Mouse (Mus musculus): Measurements from ENCODE around the gene M6pr. TPM values are rescaled to one million over a fixed set of nuclear protein-coding genes. Genes with fewer than 3 reads are reported as not detected.

M6pr gene
- polyA plus RNA-seq, 1 experiment from 2014 or later, result 105 TPM

DNA sequence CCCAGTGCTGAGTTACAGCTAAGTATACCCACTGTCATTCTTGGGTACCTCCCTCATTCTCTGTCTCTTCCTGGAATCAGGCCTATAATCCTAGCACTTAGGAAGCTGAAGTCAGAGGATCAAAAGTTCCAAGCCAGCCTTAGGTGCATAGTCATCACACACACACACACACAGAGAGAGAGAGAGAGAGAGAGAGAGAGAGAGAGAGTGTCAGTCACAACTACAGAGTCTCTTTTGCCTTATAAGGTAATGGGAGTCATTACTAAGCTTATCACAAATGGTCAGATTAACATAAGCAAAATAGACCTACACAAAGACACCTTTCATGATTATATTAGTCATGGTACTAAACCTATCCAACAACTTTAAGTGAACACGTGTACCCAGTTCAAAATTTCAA, 19.2 kb upstream of the M6pr start:
- Histone ChIP-seq H3K36me3 (no peaks in the 10 kb centered on the region), H3K27me3 (no peaks in the 10 kb centered on the region), H3K4me1 (replicated peaks) (no peaks in the 10 kb centered on the region), H3K4me3 (replicated peaks) (no peak overlapping the region), H3K9ac (no peak overlapping the region), H3K4me2 (no peak overlapping the region), H3K9me3 (replicated peaks) (no peaks in the 10 kb centered on the region), H3K27ac (no peak overlapping the region)
- WGBS (ENCODE audit: insufficient replicate concordance), result 50% methylated on average over 1 of the region's 1 CpGs
- ATAC-seq (ENCODE audit: low read depth) (no peak), DNase-seq (no peak)

- no peaks in the 10 kb centered on the region for H3K9me3 ChIP-seq (replicated peaks)
- no peak for DNase-seq
- no peak overlapping the region for H3K27ac ChIP-seq
- no peak for ATAC-seq (ENCODE audit: low read depth)
- H3K4me2 ChIP-seq, result no peak overlapping the region
- H3K4me3 ChIP-seq (replicated peaks), result no peak overlapping the region
- H3K9ac ChIP-seq, result no peak overlapping the region
- WGBS (ENCODE audit: insufficient replicate concordance), result 27% methylated on average over 3 of the region's 3 CpGs
- no peaks in the 10 kb centered on the region for H3K36me3 ChIP-seq
- H3K27me3 ChIP-seq, result no peaks in the 10 kb centered on the region
- no peaks in the 10 kb centered on the region for H3K4me1 ChIP-seq (replicated peaks)
Measured at GRCm38 (mm10) chr6:122290253-122290652, 18.3 kb upstream of the M6pr start.

DNA sequence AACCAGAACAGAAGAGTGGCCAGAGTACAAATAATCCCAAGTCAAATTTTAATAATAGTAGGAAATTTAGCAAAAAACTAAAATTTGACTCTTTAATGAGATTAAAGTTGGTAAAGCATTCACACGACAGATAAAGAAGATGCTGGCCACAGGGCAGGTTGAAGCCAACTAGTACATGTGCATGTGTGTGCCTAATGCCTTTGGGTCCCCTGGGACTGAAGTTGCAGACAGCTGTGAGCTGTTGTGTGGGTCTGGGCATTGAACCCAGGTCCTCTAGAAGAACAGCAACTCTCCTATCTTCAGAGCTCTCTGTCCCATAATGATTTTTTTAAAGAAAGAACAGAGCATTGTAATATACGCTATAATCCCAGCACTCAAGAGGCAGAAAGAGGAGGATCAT, 17.3 kb upstream of the M6pr start:
- no peaks in the 10 kb centered on the region for H3K9me3 ChIP-seq (replicated peaks)
- no peaks in the 10 kb centered on the region for H3K36me3 ChIP-seq
- ATAC-seq (ENCODE audit: low read depth) (no peak), DNase-seq (no peak)
- no peaks in the 10 kb centered on the region for H3K27me3 ChIP-seq
- no peak overlapping the region for H3K9ac ChIP-seq
- H3K27ac ChIP-seq, result no peak overlapping the region
- H3K4me2 ChIP-seq, result no peak overlapping the region
- no peaks in the 10 kb centered on the region for H3K4me1 ChIP-seq (replicated peaks)
- 60% methylated on average over 2 of the region's 2 CpGs for WGBS (ENCODE audit: insufficient replicate concordance)
- H3K4me3 ChIP-seq (replicated peaks), result no peak overlapping the region

DNA sequence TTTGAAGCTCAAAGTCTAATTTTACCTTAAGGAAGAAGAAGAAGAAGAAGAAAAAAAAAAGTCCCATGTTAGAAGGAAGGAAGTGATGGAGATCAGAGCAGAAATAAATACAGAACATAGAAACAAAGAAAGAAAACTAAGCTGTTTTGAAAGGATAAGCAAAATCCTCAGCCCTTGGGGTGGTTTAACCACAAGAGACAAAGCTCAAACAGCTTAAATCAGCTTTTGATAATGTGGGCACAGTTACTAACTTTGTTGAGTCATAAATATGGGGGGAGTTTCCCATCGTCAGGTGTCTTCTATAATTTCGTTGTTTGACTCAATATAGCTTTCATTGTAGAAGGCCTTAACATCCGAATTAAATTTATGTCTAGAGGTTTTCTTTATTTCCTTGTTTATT, 16.8 kb upstream of the M6pr start:
- no peak for DNase-seq
- ATAC-seq (ENCODE audit: low read depth), result no peak
- no peaks in the 10 kb centered on the region for H3K27me3 ChIP-seq
- H3K36me3 ChIP-seq, result no peaks in the 10 kb centered on the region
- H3K9me3 ChIP-seq (replicated peaks), result no peaks in the 10 kb centered on the region
- H3K4me3 ChIP-seq (replicated peaks), result no peak overlapping the region
- H3K27ac ChIP-seq, result no peak overlapping the region
- H3K4me2 ChIP-seq, result no peak overlapping the region
- no peaks in the 10 kb centered on the region for H3K4me1 ChIP-seq (replicated peaks)
- H3K9ac ChIP-seq, result no peak overlapping the region
- WGBS (ENCODE audit: insufficient replicate concordance), result 50% methylated on average over 3 of the region's 3 CpGs

DNA sequence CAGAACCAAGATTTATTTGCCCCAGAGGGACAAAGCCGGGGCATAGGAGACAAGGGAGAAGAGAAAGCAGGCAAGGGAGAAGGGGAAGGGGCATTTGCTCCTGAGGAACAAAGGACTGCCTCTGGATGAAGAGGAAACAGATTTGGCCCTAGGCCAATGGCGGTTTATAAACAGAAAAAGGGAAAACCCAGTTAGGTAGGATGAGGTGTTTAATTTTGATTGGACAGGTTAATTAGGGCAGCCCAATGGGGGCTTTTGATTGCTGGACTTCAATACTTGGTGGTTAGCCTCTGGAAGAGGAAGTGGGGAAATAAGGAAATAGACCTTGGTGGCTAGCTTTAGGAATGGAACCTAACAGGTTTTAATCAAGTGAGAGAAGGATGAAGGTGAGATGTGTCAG, 16.3 kb upstream of the M6pr start:
- no peaks in the 10 kb centered on the region for H3K9me3 ChIP-seq (replicated peaks)
- no peak overlapping the region for H3K27ac ChIP-seq
- no peak overlapping the region for H3K4me3 ChIP-seq (replicated peaks)
- no peak for DNase-seq
- 54% methylated on average over 2 of the region's 2 CpGs for WGBS (ENCODE audit: insufficient replicate concordance)
- H3K4me2 ChIP-seq, result no peak overlapping the region
- H3K27me3 ChIP-seq, result no peaks in the 10 kb centered on the region
- no peak for ATAC-seq (ENCODE audit: low read depth)
- H3K4me1 ChIP-seq (replicated peaks), result peaks cover 3% of the 10 kb centered on the region; the same call in 1 of the 2 replicates
- H3K36me3 ChIP-seq, result no peaks in the 10 kb centered on the region
- H3K9ac ChIP-seq, result no peak overlapping the region

DNA sequence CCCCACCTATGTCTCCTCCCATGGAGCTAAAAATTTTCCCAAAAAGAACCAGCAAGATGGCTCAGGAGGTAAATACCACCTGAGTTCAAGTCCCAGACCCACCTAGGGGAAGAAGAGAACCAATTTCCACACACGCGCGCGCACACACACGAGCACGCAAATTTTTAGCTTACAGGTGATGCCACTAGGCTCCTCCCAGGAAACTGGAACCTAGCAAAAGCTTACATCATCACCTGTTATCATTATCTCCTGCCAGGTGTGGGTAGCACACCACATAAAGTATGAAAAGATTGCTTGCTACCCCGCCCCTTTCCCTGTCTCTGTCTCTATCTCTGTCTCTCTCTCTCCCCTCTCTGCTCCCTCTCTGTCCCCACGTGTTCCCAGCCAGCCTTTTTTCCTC, 15.4 kb upstream of the M6pr start:
- no peak for DNase-seq
- Histone ChIP-seq H3K27ac (no peak overlapping the region), H3K27me3 (no peaks in the 10 kb centered on the region), H3K4me2 (no peak overlapping the region), H3K4me1 (replicated peaks) (peaks cover 12% of the 10 kb centered on the region), H3K4me3 (replicated peaks) (no peak overlapping the region), H3K9ac (no peak overlapping the region), H3K36me3 (no peaks in the 10 kb centered on the region), H3K9me3 (replicated peaks) (no peaks in the 10 kb centered on the region)
- no peak for ATAC-seq (ENCODE audit: low read depth)
- 80% methylated on average over 8 of the region's 8 CpGs for WGBS (ENCODE audit: insufficient replicate concordance)

DNA sequence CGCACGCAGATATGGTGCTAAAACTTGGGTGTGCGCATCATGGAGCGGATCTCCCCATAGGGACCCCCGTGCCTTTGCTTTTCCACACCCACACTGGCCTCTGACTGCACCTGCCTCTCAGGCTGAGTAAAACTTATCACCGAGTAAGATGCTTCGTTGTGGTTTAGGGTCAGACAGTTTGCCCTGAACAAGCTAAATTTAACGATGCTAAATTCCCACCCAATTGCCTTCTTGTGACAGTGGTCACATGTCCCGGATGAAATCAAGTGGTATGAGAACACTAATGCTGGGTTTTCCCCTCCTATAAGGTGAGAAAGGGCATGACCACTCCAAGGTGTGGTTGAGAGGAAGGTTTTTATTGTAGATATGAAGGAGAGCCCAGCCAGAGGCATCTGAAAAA, 14.7 kb upstream of the M6pr start:
- no peaks in the 10 kb centered on the region for H3K9me3 ChIP-seq (replicated peaks)
- H3K9ac ChIP-seq, result no peak overlapping the region
- no peak overlapping the region for H3K4me2 ChIP-seq
- ATAC-seq (ENCODE audit: low read depth) (no peak), DNase-seq (no peak)
- WGBS (ENCODE audit: insufficient replicate concordance), result 51% methylated on average over 9 of the region's 9 CpGs
- no peak overlapping the region for H3K27ac ChIP-seq
- H3K36me3 ChIP-seq, result no peaks in the 10 kb centered on the region
- no peaks in the 10 kb centered on the region for H3K27me3 ChIP-seq
- H3K4me3 ChIP-seq (replicated peaks), result no peak overlapping the region
- H3K4me1 ChIP-seq (replicated peaks), result peaks cover 12% of the 10 kb centered on the region

- 43% methylated on average over 3 of the region's 3 CpGs for WGBS (ENCODE audit: insufficient replicate concordance)
- H3K9me3 ChIP-seq (replicated peaks), result no peaks in the 10 kb centered on the region
Measured at GRCm38 (mm10) chr6:122294290-122294689, 14.2 kb upstream of the M6pr start.

GRCm38 (mm10) chr6:122295242-122295641, 13.3 kb upstream of the M6pr start:
- Histone ChIP-seq H3K9ac (no peak overlapping the region), H3K9me3 (replicated peaks) (no peaks in the 10 kb centered on the region), H3K27ac (no peak overlapping the region), H3K36me3 (no peaks in the 10 kb centered on the region), H3K4me3 (replicated peaks) (no peak overlapping the region), H3K4me1 (replicated peaks) (peaks cover 12% of the 10 kb centered on the region), H3K27me3 (no peaks in the 10 kb centered on the region), H3K4me2 (no peak overlapping the region)
- ATAC-seq (ENCODE audit: low read depth) (no peak), DNase-seq (no peak)
- 41% methylated on average over 9 of the region's 9 CpGs for WGBS (ENCODE audit: insufficient replicate concordance)

More at GRCm38 (mm10) chr6:122294290-122294689, 14.2 kb upstream of the M6pr start:
- no peaks in the 10 kb centered on the region for H3K36me3 ChIP-seq
- no peak overlapping the region for H3K9ac ChIP-seq
- peaks cover 12% of the 10 kb centered on the region for H3K4me1 ChIP-seq (replicated peaks)
- DNase-seq (no peak), ATAC-seq (ENCODE audit: low read depth) (no peak)
- H3K4me2 ChIP-seq, result no peak overlapping the region
- H3K27ac ChIP-seq, result no peak overlapping the region
- no peaks in the 10 kb centered on the region for H3K27me3 ChIP-seq
- no peak overlapping the region for H3K4me3 ChIP-seq (replicated peaks)

DNA sequence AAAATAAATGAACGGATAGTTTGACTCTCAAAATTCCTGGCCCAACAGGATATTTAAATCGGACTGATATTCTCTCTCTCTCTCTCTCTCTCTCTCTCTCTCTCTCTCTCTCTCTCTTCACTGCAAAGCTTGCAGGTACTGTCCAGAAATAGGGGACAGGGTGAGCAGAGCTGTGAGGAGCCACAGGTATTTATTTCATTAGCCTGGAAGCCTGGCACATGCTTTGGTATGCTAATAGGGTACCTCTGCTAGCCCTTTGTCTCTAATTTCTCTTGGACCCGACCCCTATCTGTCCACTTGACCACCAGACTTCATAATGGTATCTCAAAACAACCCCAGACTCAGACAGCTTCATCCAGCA, 11.6 kb upstream of the M6pr start:
- no peak for DNase-seq
- peak overlapping the region; percentile 67 for H3K4me2 ChIP-seq
- H3K9ac ChIP-seq, result no peak overlapping the region
- H3K9me3 ChIP-seq (replicated peaks), result no peaks in the 10 kb centered on the region
- H3K36me3 ChIP-seq, result no peaks in the 10 kb centered on the region
- H3K27ac ChIP-seq, result no peak overlapping the region
- H3K4me3 ChIP-seq (replicated peaks), result peak overlapping the region; percentile 55
- peaks cover 12% of the 10 kb centered on the region for H3K4me1 ChIP-seq (replicated peaks)
- no peak for ATAC-seq (ENCODE audit: low read depth)
- H3K27me3 ChIP-seq, result no peaks in the 10 kb centered on the region
- 26% methylated on average over 3 of the region's 3 CpGs for WGBS (ENCODE audit: insufficient replicate concordance)

DNA sequence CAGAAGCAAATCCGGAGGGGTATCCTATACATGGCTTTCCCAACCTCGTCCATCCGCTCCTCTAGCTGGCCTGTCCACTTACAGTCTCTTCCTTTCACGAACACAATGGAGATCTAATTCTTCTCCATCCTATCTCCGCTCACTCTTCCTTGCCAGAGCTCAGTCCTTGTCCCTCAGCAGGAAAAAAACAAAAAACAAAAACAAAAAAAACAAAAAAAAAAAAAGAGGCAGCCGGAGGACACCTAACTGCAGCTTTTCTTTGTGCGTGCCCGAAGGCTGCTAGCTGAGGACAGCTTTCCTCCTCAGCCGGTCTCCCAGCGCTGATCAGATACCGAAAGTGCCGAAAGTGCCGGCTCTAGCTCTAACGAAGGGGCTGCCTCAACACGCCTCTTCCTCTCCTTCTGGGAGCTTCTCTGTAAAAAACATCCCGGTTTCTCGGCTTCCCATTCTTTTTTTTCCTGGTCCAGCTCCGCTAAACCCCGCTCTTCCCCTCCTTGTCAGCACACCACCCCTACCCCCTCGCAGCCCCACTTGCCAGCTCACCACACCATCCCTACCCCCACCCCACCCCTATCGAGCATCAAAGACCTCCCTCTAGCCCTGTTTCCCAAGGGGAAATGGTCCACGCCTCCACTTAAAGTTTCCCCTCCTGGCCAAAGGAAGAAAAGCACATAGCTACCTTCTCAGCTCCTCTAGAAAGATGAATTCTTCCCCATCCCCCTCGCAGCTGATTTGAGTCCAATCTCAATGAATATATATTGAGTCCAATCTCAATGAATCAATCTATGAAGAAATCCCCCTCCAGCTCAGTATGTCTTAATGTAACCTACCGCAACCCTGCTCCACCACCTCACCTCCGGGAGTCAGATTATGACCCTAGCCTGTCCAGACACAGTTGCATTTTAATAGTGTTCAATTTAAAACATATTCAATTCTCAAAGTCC, 11.0 kb upstream of the M6pr start:
- Histone ChIP-seq H3K27ac (no peak overlapping the region), H3K9ac (peak overlapping the region; percentile 57), H3K9me3 (replicated peaks) (no peaks in the 10 kb centered on the region), H3K4me1 (replicated peaks) (peaks cover 12% of the 10 kb centered on the region), H3K4me3 (replicated peaks) (peak overlapping the region; percentile 55), H3K27me3 (no peaks in the 10 kb centered on the region), H3K36me3 (no peaks in the 10 kb centered on the region), H3K4me2 (peak overlapping the region; percentile 67)
- 9% methylated on average over 25 of the region's 25 CpGs for WGBS (ENCODE audit: insufficient replicate concordance)
- DNase-seq (no peak), ATAC-seq (ENCODE audit: low read depth) (peak; percentile 65; the same call in 1 of the 2 replicates)

- Histone ChIP-seq H3K4me2 (peak overlapping the region; percentile 67; the same call in 1 of the 2 replicates), H3K27ac (no peak overlapping the region), H3K4me3 (replicated peaks) (0 out of 2 replicates have a peak overlapping the region, but pooled peaks have one; percentile 55), H3K4me1 (replicated peaks) (peaks cover 12% of the 10 kb centered on the region), H3K27me3 (no peaks in the 10 kb centered on the region), H3K9me3 (replicated peaks) (no peaks in the 10 kb centered on the region), H3K9ac (no peak overlapping the region), H3K36me3 (no peaks in the 10 kb centered on the region)
- ATAC-seq (ENCODE audit: low read depth), result no peak
- DNase-seq, result no peak
- WGBS (ENCODE audit: insufficient replicate concordance), result 50% methylated on average over 4 of the region's 4 CpGs
Measured at GRCm38 (mm10) chr6:122298223-122298609, 10.3 kb upstream of the M6pr start.
